Mouse (Mus musculus) CD8-positive naive resting alpha-beta T cell, adult 2 months (primary cell): Measurements from ENCODE around the gene Ifit3.
"Not testable (repeated sequence)": the region's sequence is repeated elsewhere in the genome, so short reads cannot be mapped to it uniquely, and the experiment has no call there.

Source experiments
- DNase-seq, 2 experiments: peaks; one replicate each; pipeline ENCODE4 v3.0.0; 2022; ENCODE audit warnings: low read depth in 2 of 2, low spot score in 2 of 2

Ifit3 gene

GRCm38 (mm10) chr19:34587898-34588692, 4.8 kb downstream of the Ifit3 start:
- peak in 1 of 2 experiments; percentile 22 for DNase-seq

GRCm38 (mm10) chr19:34588959-34589358, 5.6 kb downstream of the Ifit3 start:
- no peak for DNase-seq

- DNase-seq = no peak
These were observed 10.1 kb downstream of the Ifit3 start for GRCm38 (mm10) chr19:34593456-34593855.

- DNase-seq = not testable (repeated sequence)
These were observed 11.2 kb downstream of the Ifit3 start for GRCm38 (mm10) chr19:34594523-34594922.

- no peak for DNase-seq
These were observed 13.5 kb downstream of the Ifit3 start for GRCm38 (mm10) chr19:34596811-34597210.

- DNase-seq = no peak
These were observed 15.0 kb downstream of the Ifit3 start for GRCm38 (mm10) chr19:34598341-34598740.

- peak in 1 of 2 experiments; percentile 39 for DNase-seq
These were observed 15.9 kb downstream of the Ifit3 start for GRCm38 (mm10) chr19:34599250-34599649.

GRCm38 (mm10) chr19:34601888-34602287, 18.6 kb downstream of the Ifit3 start, which contains the start of gene Ifit1bl1:
Gene Ifit1bl1, minus strand, starts transcription at chr19:34601956.
- peak in 1 of 2 experiments; percentile 34 for DNase-seq

GRCm38 (mm10) chr19:34605472-34605871, 22.1 kb downstream of the Ifit3 start:
- DNase-seq = no peak

GRCm38 (mm10) chr19:34607237-34608051, 24.1 kb downstream of the Ifit3 start, which contains the start of gene Ifit3b:
Gene Ifit3b, plus strand, starts transcription at chr19:34607970.
- DNase-seq = peak in 1 of 2 experiments; percentile 35

- DNase-seq = not testable (repeated sequence)
These were observed 26.8 kb downstream of the Ifit3 start for GRCm38 (mm10) chr19:34610118-34610517.

GRCm38 (mm10) chr19:34612243-34613001, 29.1 kb downstream of the Ifit3 start:
- DNase-seq = not testable (repeated sequence)

- DNase-seq = no peak
These were observed 37.5 kb downstream of the Ifit3 start for GRCm38 (mm10) chr19:34620871-34621270.

- no peak for DNase-seq
These were observed 40.5 kb downstream of the Ifit3 start for GRCm38 (mm10) chr19:34623781-34624180.

GRCm38 (mm10) chr19:34624663-34625062, 41.3 kb downstream of the Ifit3 start:
- peak in 1 of 2 experiments; percentile 25 for DNase-seq

- no peak for DNase-seq
These were observed 44.2 kb downstream of the Ifit3 start for GRCm38 (mm10) chr19:34627496-34627895.

- no peak for DNase-seq
These were observed 48.2 kb downstream of the Ifit3 start for GRCm38 (mm10) chr19:34631487-34631886.

- no peak for DNase-seq
These were observed 50.2 kb downstream of the Ifit3 start for GRCm38 (mm10) chr19:34633484-34633883.

GRCm38 (mm10) chr19:34636933-34637557, 53.7 kb downstream of the Ifit3 start:
- DNase-seq = peak; percentile 46 to 63
